Mouse (Mus musculus) liver, postnatal 0 days (tissue): Measurements from ENCODE around the gene Ube2q1.

Experiments used
- CTCF ChIP-seq: sonication (generic); IDR thresholded peaks from 2 replicates; pipeline ENCODE4 v1.5.1; 2016; ENCODE audit warnings: antibody characterized with exemption, low read depth
- EP300 ChIP-seq: IDR thresholded peaks from 2 replicates; pipeline ENCODE4 v1.6.1; 2016; ENCODE audit warnings: antibody characterized with exemption, low read depth, mild to moderate bottlenecking

GRCm38 (mm10) chr3:89817056-89817455 lies 43.6 kb downstream of the Ube2q1 start:
- TF ChIP-seq CTCF: peak; percentile 73
- no peak for TF ChIP-seq EP300
